Mouse (Mus musculus) inflammation-experienced regulatory T-cells, adult 6 months (primary cell): ENCODE results near the gene Tas2r138. TPM values are rescaled to one million over a fixed set of nuclear protein-coding genes. Genes with fewer than 3 reads are reported as not detected.
"Not testable (repeated sequence)": the region's sequence is repeated elsewhere in the genome, so short reads cannot be mapped to it uniquely, and the experiment has no call there.

Experiments used
- ATAC-seq: one replicate; pipeline ENCODE4 v1.8.0; 2017
- polyA plus RNA-seq, 3 experiments: library from polyadenylated mRNA; unstranded; fragments of 100-300 nt; shearing (Covaris generic); gene quantifications; one replicate each; pipeline ENCODE4 v1.2.1; 2017

The Tas2r138 gene
- polyA plus RNA-seq = not detected

- ATAC-seq = no peak
Observed at GRCm38 (mm10) chr6:40613260-40613852, at the start of gene Tas2r138. Gene Tas2r138, minus strand, starts transcription at chr6:40613310.

GRCm38 (mm10) chr6:40660930-40661329 is 47.8 kb upstream of the Tas2r138 start:
- no peak for ATAC-seq

GRCm38 (mm10) chr6:40650953-40651352 is 37.8 kb upstream of the Tas2r138 start:
- ATAC-seq = no peak

DNA sequence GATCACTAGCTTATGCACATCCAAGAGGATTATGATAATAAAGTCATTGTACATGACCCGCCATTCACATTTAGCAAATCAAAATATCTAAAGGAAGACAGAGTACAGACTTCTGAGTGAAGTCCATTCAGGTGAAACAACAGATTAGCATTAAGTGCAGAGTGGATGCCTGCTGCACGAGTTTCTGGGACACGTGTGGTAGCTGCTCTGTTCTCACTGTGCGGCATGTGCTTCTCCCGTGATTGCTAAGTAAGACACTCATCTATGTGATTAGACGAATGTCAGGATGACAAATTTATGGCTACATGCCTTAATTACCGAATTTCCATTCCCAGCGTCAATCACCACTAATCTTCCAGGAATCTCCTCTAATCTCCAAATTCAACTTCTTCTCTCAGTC is 32.6 kb upstream of the Tas2r138 start:
- no peak for ATAC-seq

DNA sequence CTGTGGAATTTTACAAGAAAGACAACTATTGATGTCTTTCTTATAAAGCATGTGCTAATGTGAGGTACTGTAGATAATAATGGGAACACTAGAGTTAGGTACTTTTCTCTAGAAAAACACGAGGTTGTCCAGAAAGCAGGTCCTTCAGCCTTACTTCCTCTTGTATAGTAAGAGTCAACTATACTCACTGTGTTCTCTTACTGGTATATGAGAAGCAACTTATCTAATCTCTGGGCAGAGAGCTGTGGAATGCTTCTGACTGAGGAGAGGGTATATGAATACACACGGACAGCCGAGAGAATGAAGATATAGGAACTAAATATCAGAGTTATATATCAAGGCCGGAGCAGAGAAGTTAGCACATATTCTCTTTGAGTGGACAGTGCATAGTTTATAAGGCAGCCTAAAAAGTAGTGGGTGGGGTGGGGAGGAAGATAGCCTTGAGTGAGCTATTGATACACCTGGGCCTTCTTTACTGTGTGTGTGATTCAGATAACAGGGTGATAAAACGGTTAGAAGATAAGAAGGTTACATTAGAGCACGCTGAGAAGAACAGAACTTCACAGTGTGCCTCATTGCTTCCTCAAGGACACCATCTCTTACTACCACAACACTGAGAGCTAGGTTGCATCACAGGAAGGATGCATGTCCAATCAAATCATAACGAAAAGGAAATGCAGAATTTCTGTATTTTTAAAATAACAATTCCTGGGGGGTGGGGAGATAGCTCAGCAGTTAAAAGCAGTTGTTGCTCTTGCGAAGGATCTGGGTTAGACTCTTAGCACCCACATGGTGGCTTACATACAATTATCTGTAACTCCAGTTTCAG is 27.8 kb upstream of the Tas2r138 start:
- no peak for ATAC-seq

DNA sequence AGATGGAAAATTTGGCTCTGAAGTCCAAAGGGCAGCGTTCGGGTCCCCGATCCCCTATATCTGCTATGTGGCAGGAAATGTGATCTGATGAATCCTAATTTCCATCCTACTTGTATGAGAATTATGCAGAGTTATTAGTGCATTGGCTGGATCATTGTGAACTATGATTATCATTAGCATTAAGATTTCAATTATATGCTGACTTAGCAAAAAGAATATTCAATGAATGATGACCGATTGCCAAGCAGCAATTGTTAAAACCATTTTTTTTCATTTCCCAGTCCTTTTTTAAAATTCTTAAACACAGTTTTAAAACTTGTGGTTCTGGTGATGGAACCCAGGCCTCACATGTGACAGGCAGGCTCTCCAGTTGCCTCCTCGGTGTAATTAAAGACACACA is 24.6 kb upstream of the Tas2r138 start:
- ATAC-seq = no peak

DNA sequence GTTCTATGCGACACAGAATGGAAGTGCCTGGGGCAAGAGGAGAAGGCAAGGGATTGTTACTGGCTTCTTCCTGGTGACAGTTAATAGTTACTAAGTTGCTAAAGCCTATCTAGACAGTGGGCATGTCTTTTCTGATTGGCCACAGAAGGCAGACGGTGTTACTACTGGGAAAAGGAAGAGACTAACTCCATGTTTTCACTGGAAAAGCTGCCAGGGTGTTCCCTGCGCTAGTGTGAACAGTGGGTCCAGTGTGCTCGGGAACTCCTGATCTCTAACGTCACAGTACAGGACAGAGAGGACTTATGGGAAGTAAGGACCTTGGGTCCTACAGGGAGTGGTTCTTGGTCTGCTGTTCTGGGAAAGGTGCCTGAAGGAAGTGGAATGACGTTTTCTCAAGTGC is 22.4 kb upstream of the Tas2r138 start:
- ATAC-seq = no peak

- ATAC-seq = no peak
Observed at GRCm38 (mm10) chr6:40634640-40635071, 21.5 kb upstream of the Tas2r138 start.

- no peak for ATAC-seq
Observed at GRCm38 (mm10) chr6:40628406-40629000, 15.4 kb upstream of the Tas2r138 start, which contains the start of gene Mgam. Gene Mgam, plus strand, starts transcription at chr6:40628831.

- ATAC-seq = no peak
Observed at GRCm38 (mm10) chr6:40626111-40626510, 13.0 kb upstream of the Tas2r138 start.

DNA sequence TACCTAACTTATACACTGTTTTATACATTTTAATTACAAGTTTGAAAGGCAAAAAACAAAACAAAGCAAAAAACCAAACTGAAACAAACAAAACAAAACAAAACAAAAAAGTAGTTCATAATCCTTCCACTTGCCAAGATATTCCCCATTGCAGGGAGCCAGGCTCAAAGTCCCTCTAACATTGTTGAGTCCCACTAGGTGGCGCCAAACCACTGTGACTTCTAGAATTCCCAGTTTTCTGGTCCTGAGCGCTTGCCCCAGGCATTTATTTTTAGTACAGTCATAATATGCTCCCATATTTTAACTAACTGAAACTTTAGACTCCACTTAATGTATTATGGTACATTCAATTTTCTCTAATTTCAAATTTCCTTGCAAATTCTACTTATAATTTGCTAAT is 4.9 kb upstream of the Tas2r138 start:
- ATAC-seq = no peak

- no peak for ATAC-seq
Observed at GRCm38 (mm10) chr6:40610244-40610643, 2.9 kb downstream of the Tas2r138 start.

DNA sequence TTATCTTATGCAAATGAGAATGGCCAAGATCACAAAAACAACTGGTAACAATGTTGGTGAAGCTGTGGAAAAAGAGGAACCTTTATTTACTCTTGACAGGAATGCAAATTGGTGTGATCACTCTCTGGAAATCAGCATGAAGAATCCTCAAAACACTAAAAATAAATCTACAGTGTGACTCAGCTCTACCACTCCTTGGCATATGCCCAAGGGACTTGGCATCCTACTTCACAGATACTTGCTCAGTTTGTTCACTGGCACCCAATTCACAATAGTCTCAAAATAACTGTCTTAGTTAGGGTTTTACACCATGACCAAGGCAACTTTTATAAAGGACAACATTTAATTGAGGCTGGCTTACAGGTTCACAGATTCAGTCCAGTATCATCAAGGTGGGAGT is 5.7 kb downstream of the Tas2r138 start:
- ATAC-seq = no peak

- ATAC-seq = not testable (repeated sequence)
Observed at GRCm38 (mm10) chr6:40598546-40598945, 14.6 kb downstream of the Tas2r138 start.

DNA sequence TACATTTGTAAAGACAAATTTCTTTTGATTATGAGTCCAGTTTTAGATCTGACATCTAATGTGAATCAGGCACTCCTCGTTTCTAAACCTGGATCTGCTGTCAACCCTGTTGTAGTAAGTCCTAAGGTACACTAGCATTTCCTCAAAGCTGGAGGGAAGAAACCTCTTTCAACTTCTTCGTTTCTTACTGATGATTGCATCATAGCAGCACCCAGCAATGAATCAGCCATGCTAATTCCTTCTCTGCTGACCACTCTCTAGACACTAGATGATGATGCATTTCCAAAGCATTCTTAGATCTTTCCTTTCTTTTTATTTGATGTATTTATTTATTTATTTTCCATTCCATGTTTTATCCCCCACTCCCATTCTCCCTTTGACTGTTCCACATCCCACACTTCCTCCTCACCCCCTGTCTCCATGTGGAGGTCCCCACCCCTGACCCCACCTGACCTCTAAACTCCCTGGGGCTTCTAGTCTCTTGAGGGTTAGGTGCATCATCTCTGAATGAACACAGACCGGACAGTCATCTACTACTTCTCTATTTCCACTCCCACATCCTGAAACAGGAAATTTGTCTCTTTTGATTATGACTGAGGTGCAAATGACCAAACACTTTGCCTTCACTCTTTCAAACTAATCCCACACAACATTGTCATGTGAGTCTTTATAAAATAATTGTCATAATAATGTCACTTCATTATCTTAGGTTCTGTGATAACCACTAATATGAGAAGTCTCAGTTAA is 18.1 kb downstream of the Tas2r138 start:
- ATAC-seq = no peak

- no peak for ATAC-seq
Observed at GRCm38 (mm10) chr6:40588346-40588745, 24.8 kb downstream of the Tas2r138 start.

DNA sequence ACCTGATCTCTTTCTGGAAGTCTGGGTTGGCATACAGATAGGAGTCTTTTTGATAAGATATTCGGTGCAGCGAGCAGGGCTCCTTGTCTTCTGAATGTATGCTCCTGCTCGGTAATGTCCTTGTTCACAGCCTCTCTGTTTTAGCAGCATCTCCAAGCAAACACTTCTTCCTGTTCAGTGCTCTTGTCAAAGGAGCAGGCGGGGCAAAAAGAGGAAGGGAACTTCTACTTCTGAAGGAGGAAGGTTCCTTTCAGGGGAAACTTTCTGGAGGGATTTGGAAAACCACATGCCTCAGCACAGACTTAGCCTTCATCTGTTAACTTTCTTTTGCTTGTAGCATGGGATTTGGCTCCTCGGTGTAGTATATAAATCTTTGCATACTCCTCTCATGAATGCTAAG is 27.5 kb downstream of the Tas2r138 start, which contains the start of gene Clec5a:
TSS of gene Clec5a (minus strand) at position 177 of the 400 bp plus-strand sequence.
- no peak for ATAC-seq

DNA sequence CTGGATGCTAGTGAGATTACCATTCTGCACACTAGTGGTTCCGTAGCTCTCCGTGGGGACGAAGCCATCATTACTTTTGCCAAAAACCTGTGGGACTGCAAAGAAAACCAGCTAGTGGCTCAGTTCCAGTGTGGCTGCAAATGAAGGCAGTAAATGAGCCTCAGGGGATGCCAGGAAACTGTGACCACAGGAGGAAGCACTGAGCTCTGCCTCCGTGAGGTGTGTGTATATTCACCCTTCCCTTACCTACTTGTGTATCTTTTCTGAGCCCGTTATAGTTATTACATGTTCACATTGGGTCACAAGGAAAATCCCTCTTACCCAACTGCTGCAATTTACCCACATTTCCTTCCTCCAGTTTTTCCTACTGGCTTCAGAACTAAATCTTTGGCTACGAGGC is 28.8 kb downstream of the Tas2r138 start:
- no peak for ATAC-seq

- ATAC-seq = no peak
Observed at GRCm38 (mm10) chr6:40576305-40576704, 36.8 kb downstream of the Tas2r138 start.

DNA sequence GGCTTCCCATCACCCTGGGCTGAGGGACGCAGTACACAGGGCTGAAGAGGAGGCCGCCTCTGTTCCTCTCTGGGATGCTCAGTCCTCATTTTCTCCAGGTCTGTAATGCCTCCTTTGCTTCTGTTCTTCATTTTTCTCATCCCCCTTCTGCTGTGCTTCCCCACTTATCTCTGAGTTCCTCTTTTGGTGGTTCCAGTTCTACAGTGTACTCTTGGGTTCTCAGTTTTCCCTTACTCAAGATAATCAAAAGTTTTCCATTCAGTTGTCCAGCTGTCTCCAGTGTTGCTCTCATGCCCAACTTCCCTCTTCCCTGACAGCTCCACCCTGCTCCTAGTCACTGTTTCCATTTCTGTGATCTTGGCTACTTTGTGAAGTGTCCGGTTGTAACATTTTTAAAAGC is 39.5 kb downstream of the Tas2r138 start:
- no peak for ATAC-seq

- ATAC-seq = no peak
Observed at GRCm38 (mm10) chr6:40569187-40569586, 43.9 kb downstream of the Tas2r138 start, which contains the start of gene Olfr460. Gene Olfr460, plus strand, starts transcription at chr6:40569487.
